Mouse (Mus musculus): Measurements from ENCODE around the gene 6430548M08Rik. TPM values are rescaled to one million over a fixed set of nuclear protein-coding genes. Genes with fewer than 3 reads are reported as not detected.

6430548M08Rik gene
- polyA plus RNA-seq, 1 experiment: 2.4 TPM

DNA sequence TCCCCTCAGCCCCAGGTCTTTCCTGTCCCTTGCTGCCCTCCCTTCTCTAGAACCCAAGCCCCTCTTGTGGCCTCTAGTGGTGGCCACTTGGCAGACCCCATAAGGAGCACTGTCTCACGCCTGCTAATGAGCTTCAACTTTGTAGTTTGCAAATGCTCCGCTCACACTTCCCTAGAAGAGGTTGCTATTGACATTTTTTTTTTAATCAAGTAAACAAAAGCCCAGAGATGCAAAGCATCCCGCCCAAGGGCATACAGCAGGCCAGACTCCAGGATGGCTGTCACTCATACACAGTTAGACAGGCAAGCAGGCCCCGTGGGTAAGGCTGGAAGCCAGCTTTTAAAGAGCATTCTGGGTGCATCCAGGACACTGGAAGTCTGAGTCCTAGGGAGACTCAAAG lies 62.7 kb downstream of the 6430548M08Rik start:
- Histone ChIP-seq H3K4me1 (peaks cover 33% of the 10 kb centered on the region), H3K9me3 (no peaks in the 10 kb centered on the region; the same call in 1 of the 2 replicates), H3K4me3 (replicated peaks) (no peak overlapping the region), H3K36me3 (replicated peaks; ENCODE audit: low read length) (no peaks in the 10 kb centered on the region), H3K27me3 (replicated peaks) (peaks cover 79% of the 10 kb centered on the region)
- TF ChIP-seq GATA1 (IDR thresholded peaks at IDR 0.05; ENCODE audit: borderline replicate concordance, low read length): no peak
- no peak for TF ChIP-seq FLI1 (IDR thresholded peaks at IDR 0.05; ENCODE audit: low read length)

- H3K27me3 ChIP-seq (replicated peaks): peaks cover 80% of the 10 kb centered on the region
- H3K4me3 ChIP-seq (replicated peaks): no peak within 1 kb of the TSS
- TF ChIP-seq GATA1 (IDR thresholded peaks at IDR 0.05; ENCODE audit: borderline replicate concordance, low read length) (no peak), FLI1 (IDR thresholded peaks at IDR 0.05; ENCODE audit: low read length) (no peak)
- H3K9me3 ChIP-seq: no peaks in the 10 kb centered on the region; the same call in 1 of the 2 replicates
- no peaks in the 10 kb centered on the region for H3K36me3 ChIP-seq (replicated peaks; ENCODE audit: low read length)
- peaks cover 33% of the 10 kb centered on the region for H3K4me1 ChIP-seq
Observed at GRCm38 (mm10) chr8:120177318-120178123, 63.6 kb downstream of the 6430548M08Rik start, which contains the start of gene Fam92b. Gene Fam92b (minus strand): TSS chr8:120177466.

GRCm38 (mm10) chr8:120178124-120178514 lies 64.2 kb downstream of the 6430548M08Rik start:
- no peaks in the 10 kb centered on the region for H3K9me3 ChIP-seq
- no peaks in the 10 kb centered on the region for H3K36me3 ChIP-seq (replicated peaks; ENCODE audit: low read length)
- H3K4me1 ChIP-seq: peaks cover 28% of the 10 kb centered on the region
- no peak overlapping the region for H3K4me3 ChIP-seq (replicated peaks)
- peaks cover 76% of the 10 kb centered on the region for H3K27me3 ChIP-seq (replicated peaks)
- no peak for TF ChIP-seq FLI1 (IDR thresholded peaks at IDR 0.05; ENCODE audit: low read length)
- TF ChIP-seq GATA1 (IDR thresholded peaks at IDR 0.05; ENCODE audit: borderline replicate concordance, low read length): no peak

DNA sequence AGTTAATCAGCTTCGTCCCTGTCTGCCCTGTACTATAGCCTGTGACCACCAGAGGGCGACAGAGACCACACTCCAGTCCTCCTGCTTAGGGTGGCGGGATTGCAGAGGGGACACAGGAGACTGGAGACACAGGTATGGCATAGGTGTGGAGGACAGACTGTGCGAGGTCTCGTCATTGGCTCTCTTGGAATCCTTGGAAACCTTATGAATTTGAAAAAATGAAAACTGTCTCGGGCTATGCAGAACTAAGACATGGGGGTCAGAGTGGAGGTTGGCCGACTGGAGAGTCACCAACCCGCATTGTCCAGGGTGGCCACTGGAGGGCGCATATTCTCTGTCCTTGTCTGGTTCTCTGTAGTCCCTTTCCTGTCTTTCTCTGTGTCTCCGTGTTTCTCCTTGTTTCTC lies 65.1 kb downstream of the 6430548M08Rik start:
- Histone ChIP-seq H3K27me3 (replicated peaks) (peaks cover 75% of the 10 kb centered on the region), H3K36me3 (replicated peaks; ENCODE audit: low read length) (no peaks in the 10 kb centered on the region), H3K4me1 (peaks cover 28% of the 10 kb centered on the region), H3K9me3 (no peaks in the 10 kb centered on the region), H3K4me3 (replicated peaks) (peak overlapping the region; percentile 90)
- no peak for TF ChIP-seq FLI1 (IDR thresholded peaks at IDR 0.05; ENCODE audit: low read length)
- TF ChIP-seq GATA1 (IDR thresholded peaks at IDR 0.05; ENCODE audit: borderline replicate concordance, low read length): no peak

GRCm38 (mm10) chr8:120180445-120180970 lies 66.6 kb downstream of the 6430548M08Rik start:
- TF ChIP-seq GATA1 (IDR thresholded peaks at IDR 0.05; ENCODE audit: borderline replicate concordance, low read length) (no peak), FLI1 (IDR thresholded peaks at IDR 0.05; ENCODE audit: low read length) (no peak)
- Histone ChIP-seq H3K27me3 (replicated peaks) (peaks cover 72% of the 10 kb centered on the region), H3K9me3 (no peaks in the 10 kb centered on the region), H3K36me3 (replicated peaks; ENCODE audit: low read length) (no peaks in the 10 kb centered on the region), H3K4me1 (peaks cover 24% of the 10 kb centered on the region), H3K4me3 (replicated peaks) (no peak overlapping the region)

- no peak for TF ChIP-seq FLI1 (IDR thresholded peaks at IDR 0.05; ENCODE audit: low read length)
- no peak for TF ChIP-seq GATA1 (IDR thresholded peaks at IDR 0.05; ENCODE audit: borderline replicate concordance, low read length)
- H3K4me3 ChIP-seq (replicated peaks): no peak overlapping the region
- H3K4me1 ChIP-seq: peaks cover 24% of the 10 kb centered on the region
- H3K9me3 ChIP-seq: no peaks in the 10 kb centered on the region
- H3K36me3 ChIP-seq (replicated peaks; ENCODE audit: low read length): no peaks in the 10 kb centered on the region
- peaks cover 73% of the 10 kb centered on the region for H3K27me3 ChIP-seq (replicated peaks)
Observed at GRCm38 (mm10) chr8:120181274-120181673, 67.3 kb downstream of the 6430548M08Rik start.

- Histone ChIP-seq H3K4me1 (peaks cover 24% of the 10 kb centered on the region), H3K9me3 (no peaks in the 10 kb centered on the region), H3K27me3 (replicated peaks) (peaks cover 73% of the 10 kb centered on the region), H3K4me3 (replicated peaks) (no peak overlapping the region), H3K36me3 (replicated peaks; ENCODE audit: low read length) (no peaks in the 10 kb centered on the region)
- no peak for TF ChIP-seq GATA1 (IDR thresholded peaks at IDR 0.05; ENCODE audit: borderline replicate concordance, low read length)
Observed at GRCm38 (mm10) chr8:120181861-120182414, 68.0 kb downstream of the 6430548M08Rik start.

GRCm38 (mm10) chr8:120184366-120184765 lies 70.4 kb downstream of the 6430548M08Rik start:
- no peaks in the 10 kb centered on the region for H3K9me3 ChIP-seq

DNA sequence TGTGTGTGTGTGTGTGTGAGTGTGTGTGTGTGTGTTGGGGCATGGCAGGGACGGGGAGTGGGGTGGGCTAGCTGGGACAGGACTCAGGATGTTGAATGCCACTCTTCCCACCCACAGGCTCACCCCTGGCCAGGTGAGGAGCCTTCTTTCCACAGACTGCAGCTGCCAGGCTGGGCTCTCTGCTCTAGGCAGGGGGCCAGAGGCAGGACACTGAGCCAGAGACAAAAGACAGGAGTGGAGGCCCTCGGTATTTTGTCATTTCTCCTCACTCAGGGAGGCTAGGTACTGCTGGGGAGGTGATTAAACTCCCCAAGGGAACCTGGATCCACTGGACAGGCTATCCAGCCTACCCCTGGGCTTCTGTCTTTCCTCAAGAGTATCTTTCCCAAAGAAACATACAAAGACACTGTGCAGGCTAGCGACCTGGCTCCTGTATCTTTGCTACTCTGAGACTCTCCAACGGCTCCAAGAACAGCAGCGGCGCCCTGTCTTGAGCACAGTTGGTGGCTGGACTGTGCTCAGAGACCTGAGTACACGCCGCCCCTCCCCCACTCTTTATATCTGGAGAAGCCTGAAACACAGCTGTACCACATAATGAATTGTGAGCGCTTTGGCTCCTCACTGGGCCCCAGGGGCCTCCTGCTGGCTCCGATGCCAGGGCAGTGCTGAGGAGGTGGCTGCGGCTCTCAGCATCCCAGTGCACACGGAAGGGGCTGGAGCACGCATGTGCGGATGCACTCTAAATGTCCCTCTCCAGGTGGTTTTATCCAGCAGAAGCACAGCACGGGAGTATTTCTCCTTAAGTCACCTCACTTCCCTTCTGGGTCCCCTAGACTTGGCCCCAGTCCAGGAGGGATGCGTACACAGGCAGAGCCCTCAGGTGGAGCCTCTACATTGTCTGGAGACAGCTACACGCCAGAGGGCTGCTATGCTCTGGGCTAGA lies 71.2 kb downstream of the 6430548M08Rik start:
- H3K36me3 ChIP-seq (replicated peaks; ENCODE audit: low read length): no peaks in the 10 kb centered on the region
- peaks cover 82% of the 10 kb centered on the region for H3K27me3 ChIP-seq (replicated peaks)
- no peaks in the 10 kb centered on the region for H3K9me3 ChIP-seq
- TF ChIP-seq GATA1 (IDR thresholded peaks at IDR 0.05; ENCODE audit: borderline replicate concordance, low read length): no peak
- no peak for TF ChIP-seq FLI1 (IDR thresholded peaks at IDR 0.05; ENCODE audit: low read length)
- H3K4me1 ChIP-seq: no peaks in the 10 kb centered on the region
- no peak overlapping the region for H3K4me3 ChIP-seq (replicated peaks)

More at GRCm38 (mm10) chr8:120184366-120184765, 70.4 kb downstream of the 6430548M08Rik start:
- TF ChIP-seq GATA1 (IDR thresholded peaks at IDR 0.05; ENCODE audit: borderline replicate concordance, low read length): no peak
- TF ChIP-seq FLI1 (IDR thresholded peaks at IDR 0.05; ENCODE audit: low read length): no peak
- peaks cover 75% of the 10 kb centered on the region for H3K27me3 ChIP-seq (replicated peaks)
- H3K4me3 ChIP-seq (replicated peaks): no peak overlapping the region
- H3K36me3 ChIP-seq (replicated peaks; ENCODE audit: low read length): no peaks in the 10 kb centered on the region
- peaks cover 3% of the 10 kb centered on the region for H3K4me1 ChIP-seq
